Mouse (Mus musculus): Measurements from ENCODE around the gene Ggnbp2. TPM values are rescaled to one million over a fixed set of nuclear protein-coding genes. Genes with fewer than 3 reads are reported as not detected.

Ggnbp2 gene
- polyA plus RNA-seq, 2 experiments = 67.3 to 105 TPM

GRCm38 (mm10) chr11:84804373-84804772 lies 66.2 kb downstream of the Ggnbp2 start:
- H3K4me3 ChIP-seq (replicated peaks; ENCODE audit: low read length) = no peak overlapping the region
- H3K27ac ChIP-seq (replicated peaks; ENCODE audit: low read depth, low read length) = no peak overlapping the region
- 90% methylated on average over 4 of the region's 4 CpGs for WGBS
- H3K9ac ChIP-seq (ENCODE audit: low read depth, low read length, severe bottlenecking) = no peak overlapping the region
- DNase-seq (ENCODE audit: low spot score) (no peak), ATAC-seq (ENCODE audit: low FRiP score, low read depth) (no peak)
- no peaks in the 10 kb centered on the region for H3K9me3 ChIP-seq (ENCODE audit: control insufficient read depth, low read length)
- H3K4me2 ChIP-seq (replicated peaks; ENCODE audit: low read depth, low read length, severe bottlenecking) = no peak overlapping the region
- TF ChIP-seq POLR2A (IDR thresholded peaks at IDR 0.05; ENCODE audit: borderline replicate concordance, extremely low read depth, insufficient read depth, insufficient read length) = no peak
- no peaks in the 10 kb centered on the region for H3K27me3 ChIP-seq (ENCODE audit: control insufficient read depth, insufficient read depth, low read length)
- H3K36me3 ChIP-seq (ENCODE audit: control insufficient read depth, insufficient read depth, low read length) = no peaks in the 10 kb centered on the region
- H3K4me1 ChIP-seq (ENCODE audit: control insufficient read depth, insufficient read depth, low read length) = no peaks in the 10 kb centered on the region

GRCm38 (mm10) chr11:84797627-84798353 lies 72.8 kb downstream of the Ggnbp2 start:
- no peaks in the 10 kb centered on the region for H3K4me1 ChIP-seq (ENCODE audit: control insufficient read depth, insufficient read depth, low read length)
- no peak for ATAC-seq (ENCODE audit: low FRiP score, low read depth)
- DNase-seq (ENCODE audit: low spot score) = peak; percentile 69
- no peak overlapping the region for H3K4me3 ChIP-seq (replicated peaks; ENCODE audit: low read length)
- WGBS = 19% methylated on average over 21 of the region's 21 CpGs
- H3K27me3 ChIP-seq (ENCODE audit: control insufficient read depth, insufficient read depth, low read length) = no peaks in the 10 kb centered on the region
- H3K9ac ChIP-seq (ENCODE audit: low read depth, low read length, severe bottlenecking) = no peak overlapping the region
- TF ChIP-seq POLR2A (IDR thresholded peaks at IDR 0.05; ENCODE audit: borderline replicate concordance, extremely low read depth, insufficient read depth, insufficient read length) = no peak
- H3K9me3 ChIP-seq (ENCODE audit: control insufficient read depth, low read length) = no peaks in the 10 kb centered on the region
- no peak overlapping the region for H3K4me2 ChIP-seq (replicated peaks; ENCODE audit: low read depth, low read length, severe bottlenecking)
- no peaks in the 10 kb centered on the region for H3K36me3 ChIP-seq (ENCODE audit: control insufficient read depth, insufficient read depth, low read length)
- no peak overlapping the region for H3K27ac ChIP-seq (replicated peaks; ENCODE audit: low read depth, low read length)

DNA sequence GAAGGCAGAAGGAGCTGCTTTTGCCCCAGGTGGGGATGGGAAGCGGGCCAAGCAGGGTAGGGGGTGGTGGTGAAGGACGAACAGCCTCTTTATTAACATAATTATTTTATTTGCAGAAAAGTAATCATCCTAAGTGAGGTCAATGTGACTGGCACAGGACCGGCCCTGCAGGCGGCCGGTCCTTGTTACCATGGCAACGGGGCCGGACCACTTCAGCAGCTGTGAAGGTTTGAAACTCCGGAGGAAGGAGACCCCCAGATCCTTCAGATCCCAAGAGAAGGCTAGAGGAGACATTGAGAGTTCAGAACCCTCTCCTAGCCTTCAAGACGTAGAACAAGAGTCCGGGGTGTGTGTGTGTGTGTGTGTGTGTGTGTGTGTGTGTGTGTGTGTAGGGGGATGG lies 73.6 kb downstream of the Ggnbp2 start:
- Histone ChIP-seq H3K9me3 (ENCODE audit: control insufficient read depth, low read length) (no peaks in the 10 kb centered on the region), H3K27ac (replicated peaks; ENCODE audit: low read depth, low read length) (no peak overlapping the region), H3K4me1 (ENCODE audit: control insufficient read depth, insufficient read depth, low read length) (no peaks in the 10 kb centered on the region), H3K4me3 (replicated peaks; ENCODE audit: low read length) (no peak overlapping the region), H3K27me3 (ENCODE audit: control insufficient read depth, insufficient read depth, low read length) (no peaks in the 10 kb centered on the region), H3K4me2 (replicated peaks; ENCODE audit: low read depth, low read length, severe bottlenecking) (no peak overlapping the region), H3K9ac (ENCODE audit: low read depth, low read length, severe bottlenecking) (no peak overlapping the region), H3K36me3 (ENCODE audit: control insufficient read depth, insufficient read depth, low read length) (no peaks in the 10 kb centered on the region)
- WGBS = 24% methylated on average over 10 of the region's 10 CpGs
- ATAC-seq (ENCODE audit: low FRiP score, low read depth) (no peak), DNase-seq (ENCODE audit: low spot score) (no peak)
- TF ChIP-seq POLR2A (IDR thresholded peaks at IDR 0.05; ENCODE audit: borderline replicate concordance, extremely low read depth, insufficient read depth, insufficient read length) = no peak

DNA sequence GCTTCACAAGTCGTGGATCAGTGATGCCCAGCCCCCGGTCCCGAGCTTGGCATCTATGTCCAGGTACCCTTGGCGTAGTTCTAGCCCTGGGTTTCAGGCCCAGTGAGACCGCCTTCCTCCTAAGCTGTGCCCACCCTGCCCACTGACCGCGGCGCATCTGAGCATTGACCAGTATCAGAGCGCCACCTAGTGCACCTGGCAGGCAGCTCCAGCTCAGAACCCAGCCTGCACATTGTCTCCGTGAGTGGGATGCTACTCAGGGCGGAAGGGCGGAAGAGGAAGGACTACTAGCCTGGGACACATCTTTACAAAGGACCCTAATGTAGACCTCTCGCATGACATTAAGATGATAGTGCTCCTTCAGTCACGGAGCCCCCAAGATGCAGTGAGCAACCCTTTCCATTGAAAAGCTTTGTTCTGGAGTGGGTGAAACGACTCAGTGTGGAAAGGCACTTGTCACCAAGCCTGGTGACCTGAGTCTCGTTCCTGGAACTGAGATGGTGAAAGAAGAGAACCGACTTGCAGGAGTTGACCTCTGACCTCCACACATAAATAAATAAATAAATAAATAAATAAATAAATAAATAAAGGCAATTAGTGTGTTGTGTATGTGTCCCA lies 76.0 kb downstream of the Ggnbp2 start:
- 12% methylated on average over 17 of the region's 17 CpGs for WGBS
- no peaks in the 10 kb centered on the region for H3K27me3 ChIP-seq (ENCODE audit: control insufficient read depth, insufficient read depth, low read length)
- ATAC-seq (ENCODE audit: low FRiP score, low read depth) = peak; percentile 79; the same call in 1 of the 2 replicates
- no peaks in the 10 kb centered on the region for H3K4me1 ChIP-seq (ENCODE audit: control insufficient read depth, insufficient read depth, low read length)
- no peaks in the 10 kb centered on the region for H3K9me3 ChIP-seq (ENCODE audit: control insufficient read depth, low read length)
- 0 out of 2 replicates have a peak overlapping the region, but pooled peaks have one; percentile 3 for H3K4me3 ChIP-seq (replicated peaks; ENCODE audit: low read length)
- H3K27ac ChIP-seq (replicated peaks; ENCODE audit: low read depth, low read length) = no peak overlapping the region
- peak overlapping the region; percentile 45 for H3K4me2 ChIP-seq (replicated peaks; ENCODE audit: low read depth, low read length, severe bottlenecking)
- TF ChIP-seq POLR2A (IDR thresholded peaks at IDR 0.05; ENCODE audit: borderline replicate concordance, extremely low read depth, insufficient read depth, insufficient read length) = 0 out of 2 replicates have a peak, but pooled peaks have one; percentile 20
- DNase-seq (ENCODE audit: low spot score) = peak; percentile 67
- H3K36me3 ChIP-seq (ENCODE audit: control insufficient read depth, insufficient read depth, low read length) = no peaks in the 10 kb centered on the region
- H3K9ac ChIP-seq (ENCODE audit: low read depth, low read length, severe bottlenecking) = no peak overlapping the region

GRCm38 (mm10) chr11:84793545-84793944 lies 77.1 kb downstream of the Ggnbp2 start:
- H3K27ac ChIP-seq (replicated peaks; ENCODE audit: low read depth, low read length) = no peak overlapping the region

More at GRCm38 (mm10) chr11:84793545-84793944, 77.1 kb downstream of the Ggnbp2 start:
- Histone ChIP-seq H3K9ac (ENCODE audit: low read depth, low read length, severe bottlenecking) (no peak overlapping the region), H3K4me1 (ENCODE audit: control insufficient read depth, insufficient read depth, low read length) (no peaks in the 10 kb centered on the region), H3K27me3 (ENCODE audit: control insufficient read depth, insufficient read depth, low read length) (no peaks in the 10 kb centered on the region), H3K9me3 (ENCODE audit: control insufficient read depth, low read length) (no peaks in the 10 kb centered on the region), H3K4me2 (replicated peaks; ENCODE audit: low read depth, low read length, severe bottlenecking) (no peak overlapping the region), H3K4me3 (replicated peaks; ENCODE audit: low read length) (no peak overlapping the region), H3K36me3 (ENCODE audit: control insufficient read depth, insufficient read depth, low read length) (no peaks in the 10 kb centered on the region)
- no peak for TF ChIP-seq POLR2A (IDR thresholded peaks at IDR 0.05; ENCODE audit: borderline replicate concordance, extremely low read depth, insufficient read depth, insufficient read length)
- ATAC-seq (ENCODE audit: low FRiP score, low read depth) = no peak
- DNase-seq (ENCODE audit: low spot score) = no peak
